Mouse (Mus musculus): ENCODE results near the gene Rps12. TPM values are rescaled to one million over a fixed set of nuclear protein-coding genes. Genes with fewer than 3 reads are reported as not detected.
"Not testable (repeated sequence)": the region's sequence is repeated elsewhere in the genome, so short reads cannot be mapped to it uniquely, and the experiment has no call there.

Gene Rps12
- total RNA-seq, 2 experiments from 2014 or later: 181 to 221 TPM

DNA sequence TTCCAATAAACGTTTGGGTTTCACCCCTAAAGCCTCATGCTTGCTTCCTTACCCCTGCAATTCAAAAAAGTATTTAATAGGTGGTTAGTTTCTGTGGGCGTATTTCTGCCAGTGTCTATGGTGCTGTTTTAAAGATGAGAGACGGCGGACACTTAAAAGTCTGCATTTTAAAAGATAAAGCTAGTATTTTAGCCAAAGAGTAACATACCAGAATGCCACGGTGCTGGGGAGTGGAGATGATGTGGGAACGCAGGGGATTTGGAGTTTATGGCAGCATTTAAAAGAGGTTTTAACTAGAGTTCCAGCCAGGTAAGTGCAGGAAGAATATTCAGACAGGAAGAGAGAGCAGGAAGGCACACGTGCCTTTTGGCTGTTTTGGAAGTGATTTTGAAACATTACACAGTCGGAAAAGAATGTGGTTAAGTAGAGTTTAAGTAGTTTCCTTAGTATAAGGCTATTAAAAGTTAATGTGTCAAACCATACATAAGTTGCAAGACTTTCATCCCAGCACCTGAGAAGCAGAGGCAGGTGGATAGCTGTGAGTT is 1.1 kb upstream of the Rps12 start:
- intact Hi-C loops (cut with DNase I): loop anchor here (5.0 to 10.0 kb wide), 2 partner anchors 1056 to 1083 kb away; partner anchors contain the start of gene Tbpl1
- DNase-seq (ENCODE audit: low spot score in 2 of 2): no peak

DNA sequence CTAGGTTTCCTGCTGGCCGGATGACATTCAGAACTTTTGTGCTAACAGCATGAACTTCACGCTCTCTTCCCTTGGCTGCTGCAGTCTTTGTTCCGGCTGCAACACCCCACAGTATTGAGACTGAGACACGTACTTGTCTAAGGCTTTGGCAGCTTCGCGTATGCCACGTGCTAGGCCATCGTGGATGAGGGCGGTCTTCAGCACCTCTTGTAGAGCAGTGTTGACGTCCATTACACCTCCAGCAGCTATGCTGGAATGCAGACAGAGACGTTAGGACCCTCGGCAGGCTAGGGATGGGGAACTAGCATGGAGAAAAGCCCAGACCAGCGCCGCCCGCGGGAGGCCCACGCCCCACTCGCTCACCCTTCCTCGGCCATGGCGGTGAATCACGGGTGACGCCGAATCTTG is 440 bp downstream of the Rps12 start:
- not testable (repeated sequence) for DNase-seq (ENCODE audit: low spot score in 2 of 2)
- intact Hi-C loops (cut with DNase I): loop anchor here (1.0 to 10.0 kb wide), 3 partner anchors 10 to 1082 kb away; partner anchors contain the start of genes Slc18b1 and Tbpl1

DNA sequence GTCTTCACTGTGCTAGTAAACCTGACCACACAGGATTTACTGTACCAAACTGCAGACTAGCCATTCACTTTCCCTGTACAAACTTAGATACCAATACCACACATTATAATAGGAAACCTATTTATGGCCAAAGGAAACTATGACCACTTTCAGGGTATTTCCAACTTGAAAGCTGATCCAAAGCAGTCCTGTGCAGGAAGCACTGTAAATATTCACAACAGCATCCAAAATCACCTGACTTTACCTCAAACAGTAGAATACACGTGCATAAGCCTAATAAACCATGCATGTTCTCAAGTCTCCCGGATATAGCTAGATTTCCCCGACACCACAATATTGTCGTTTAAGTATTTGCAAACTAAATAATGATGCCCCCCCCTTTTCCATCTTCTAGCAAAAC is 1.0 kb downstream of the Rps12 start:
- intact Hi-C loops (cut with DNase I): loop anchor here (5.0 to 10.0 kb wide), 2 partner anchors 1054 to 1081 kb away; partner anchors contain the start of gene Tbpl1

DNA sequence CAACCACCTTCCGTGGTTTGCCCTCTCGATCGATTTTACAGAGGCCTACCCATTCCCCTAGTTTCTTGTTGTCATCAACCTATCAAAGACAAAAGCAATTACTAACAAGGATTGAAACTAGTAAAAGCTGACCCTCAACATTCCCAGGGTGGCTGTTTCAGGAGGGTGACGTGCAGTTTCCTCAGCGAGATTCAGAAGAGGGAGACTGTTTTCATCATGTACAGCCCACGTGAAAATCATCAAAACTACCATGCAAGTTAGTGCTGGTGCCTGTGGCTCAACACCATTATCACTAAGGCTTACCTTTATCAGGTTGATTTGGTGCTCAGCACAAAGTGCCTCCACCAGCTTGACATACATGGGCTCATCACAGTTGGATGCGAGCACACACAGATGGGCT is 1.5 kb downstream of the Rps12 start:
- intact Hi-C loops (cut with DNase I): loop anchor here (5.0 to 10.0 kb wide), 2 partner anchors 1053 to 1081 kb away; partner anchors contain the start of gene Tbpl1
- not testable (repeated sequence) for DNase-seq (ENCODE audit: low spot score in 2 of 2)

More for the DNA sequence above, 1.0 kb downstream of the Rps12 start:
- DNase-seq (ENCODE audit: low spot score in 2 of 2): no peak

DNA sequence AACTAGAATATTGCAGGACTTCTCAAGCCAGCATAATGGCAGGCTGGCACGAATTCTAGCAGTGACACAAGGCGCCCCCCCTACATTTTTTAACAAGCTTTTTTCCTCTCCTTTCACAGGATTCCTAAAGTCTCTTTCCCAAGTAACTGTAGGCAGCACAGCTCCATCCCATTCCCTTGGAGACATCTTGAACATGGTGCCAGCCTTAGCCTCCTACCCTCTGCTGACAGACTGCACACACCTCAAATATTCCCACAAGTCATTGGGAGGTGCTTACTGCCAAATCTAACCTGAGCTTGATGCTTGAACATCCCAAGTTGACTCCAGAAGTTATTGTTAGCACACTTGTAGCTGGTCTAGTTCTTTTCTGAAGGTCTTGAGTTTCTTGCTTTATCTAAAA is 3.0 kb downstream of the Rps12 start:
- DNase-seq (ENCODE audit: low spot score in 2 of 2): no peak
- intact Hi-C loops (cut with DNase I): loop anchor here (10.0 kb wide), 1 partner anchor 1079 kb away; no protein-coding TSS in a partner anchor

DNA sequence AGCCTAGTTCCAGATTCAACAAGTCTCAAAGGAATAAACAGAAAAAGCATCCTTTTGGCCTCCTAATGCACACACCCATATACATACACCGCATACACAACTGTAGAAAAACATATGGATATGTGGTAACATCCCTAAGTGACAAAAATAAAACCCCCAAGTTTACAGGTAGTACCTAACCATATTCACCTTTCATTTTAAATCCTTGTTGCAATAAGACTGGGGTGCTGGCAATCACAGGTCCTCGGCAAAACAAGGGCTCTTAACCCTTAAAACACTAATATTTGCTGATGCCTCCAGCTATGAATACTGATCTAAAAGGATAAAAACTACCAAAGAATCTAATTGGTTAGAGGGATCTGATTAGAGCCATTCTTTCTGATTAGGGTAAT is 3.6 kb downstream of the Rps12 start:
- DNase-seq (ENCODE audit: low spot score in 2 of 2): no peak
- intact Hi-C loops (cut with DNase I): loop anchor here (10.0 kb wide), 1 partner anchor 1079 kb away; no protein-coding TSS in a partner anchor

DNA sequence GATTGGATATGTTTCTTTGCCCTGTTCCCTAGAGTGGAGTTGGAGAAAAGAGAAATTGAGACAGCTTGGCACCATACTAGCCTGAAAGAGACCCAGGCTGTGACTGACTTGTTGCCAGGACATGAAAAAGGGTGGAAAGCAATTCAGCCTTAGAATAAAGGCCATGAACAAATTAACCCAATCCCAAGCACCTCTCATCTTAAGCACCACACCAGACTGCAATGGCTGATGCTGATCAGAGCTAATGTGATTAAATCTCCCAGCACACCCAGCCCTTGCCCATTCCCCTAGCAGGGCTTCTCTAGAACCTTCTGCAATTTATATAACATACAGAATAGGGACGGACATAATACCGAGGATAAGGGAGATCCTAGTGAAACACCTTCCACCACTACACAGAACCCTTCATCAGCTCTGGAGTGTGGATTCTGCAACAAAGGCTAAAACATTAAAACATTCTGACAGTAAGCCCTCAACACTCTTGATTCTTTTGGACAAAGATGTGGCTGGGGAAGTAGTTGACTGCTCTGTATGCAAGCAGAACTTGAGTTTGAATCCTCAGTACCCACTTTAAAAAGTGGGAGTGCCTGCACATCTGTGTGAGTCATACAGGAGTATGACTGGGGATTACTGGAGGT is 4.1 kb downstream of the Rps12 start:
- intact Hi-C loops (cut with DNase I): loop anchor here (10.0 kb wide), 1 partner anchor 1078 kb away; no protein-coding TSS in a partner anchor
- no peak for DNase-seq (ENCODE audit: low spot score in 2 of 2)

DNA sequence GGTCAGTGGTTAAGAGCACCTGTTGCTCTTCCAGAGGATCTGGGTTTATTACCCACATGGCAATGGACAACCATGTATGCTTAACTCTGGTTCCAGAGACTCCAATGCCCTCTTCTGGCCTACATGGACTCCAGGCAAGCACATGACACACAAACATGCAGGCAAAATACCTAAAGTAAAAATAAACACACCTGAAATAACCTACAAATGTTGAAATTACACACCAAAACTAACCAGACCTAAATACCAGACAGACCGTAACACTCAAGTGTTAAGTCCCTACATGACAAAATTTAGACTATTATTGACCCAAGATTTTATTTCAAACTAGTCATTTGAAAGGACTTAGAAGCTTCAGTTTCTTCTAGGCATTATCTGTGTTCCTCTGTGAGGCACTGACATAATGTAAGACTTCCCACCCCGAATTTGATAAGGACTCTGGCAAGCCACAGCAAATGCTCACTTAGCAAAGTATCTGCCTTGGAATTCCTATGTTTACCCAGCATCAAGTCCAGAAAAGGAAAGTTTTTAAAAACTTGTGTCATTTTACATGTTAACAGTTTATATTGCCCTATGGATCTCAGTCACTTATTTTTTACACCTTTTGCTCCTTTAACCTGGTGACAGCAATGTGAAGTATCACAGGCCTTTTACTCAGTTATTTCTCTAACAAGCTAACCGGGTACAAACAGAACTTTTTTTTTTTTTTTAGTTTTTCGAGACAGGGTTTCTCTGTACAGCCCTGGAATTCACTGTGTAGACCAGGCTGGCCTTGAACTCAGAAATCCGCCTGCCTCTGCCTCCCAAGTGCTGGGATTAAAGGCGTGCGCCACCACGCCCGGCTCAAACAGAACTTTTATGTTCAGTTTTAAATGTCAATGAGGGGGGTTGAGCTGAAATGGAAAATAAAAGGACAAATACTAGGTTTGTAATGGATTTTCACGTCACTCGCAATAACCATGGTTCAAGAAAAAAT is 5.0 kb downstream of the Rps12 start:
- intact Hi-C loops (cut with DNase I): loop anchor here (10.0 kb wide), 1 partner anchor 1077 kb away; no protein-coding TSS in a partner anchor
- no peak for DNase-seq (ENCODE audit: low spot score in 2 of 2)

DNA sequence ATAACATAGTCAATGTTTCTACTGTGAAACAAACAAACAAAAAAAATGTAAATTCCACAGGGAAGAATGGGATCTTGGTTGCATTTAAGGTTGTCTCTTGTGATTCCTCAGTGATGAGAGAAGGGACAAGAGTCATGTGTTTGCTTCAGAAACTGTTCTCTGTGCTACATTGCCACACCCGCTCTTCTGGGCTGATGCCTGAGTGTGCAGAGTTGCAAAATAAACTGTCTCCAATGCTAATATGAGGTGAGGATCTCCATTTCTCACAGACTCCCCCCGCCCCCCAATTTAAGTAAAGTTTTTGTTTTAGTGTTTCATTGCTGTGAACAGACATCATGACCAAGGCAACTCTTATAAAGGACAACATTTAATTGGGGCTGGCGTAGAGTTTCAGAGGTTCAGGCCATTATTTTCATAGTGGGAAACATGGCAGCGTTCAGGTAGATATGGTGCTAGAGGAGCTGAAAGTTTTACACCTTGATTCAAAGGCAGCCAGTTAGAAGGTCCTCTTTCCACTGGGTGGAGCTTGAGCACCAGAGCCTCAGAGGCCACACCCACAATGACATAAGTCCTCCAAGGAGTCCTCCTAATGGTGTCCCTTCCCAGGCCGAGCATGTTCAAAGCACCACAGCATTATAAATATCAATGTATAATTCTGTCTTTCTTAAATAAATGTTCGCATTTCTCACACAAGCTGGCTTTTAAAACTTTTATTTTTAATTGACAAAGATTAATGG is 6.4 kb downstream of the Rps12 start:
- no peak for DNase-seq (ENCODE audit: low spot score in 2 of 2)
- intact Hi-C loops (cut with DNase I): loop anchor here (10.0 kb wide), 1 partner anchor 1076 kb away; no protein-coding TSS in a partner anchor

DNA sequence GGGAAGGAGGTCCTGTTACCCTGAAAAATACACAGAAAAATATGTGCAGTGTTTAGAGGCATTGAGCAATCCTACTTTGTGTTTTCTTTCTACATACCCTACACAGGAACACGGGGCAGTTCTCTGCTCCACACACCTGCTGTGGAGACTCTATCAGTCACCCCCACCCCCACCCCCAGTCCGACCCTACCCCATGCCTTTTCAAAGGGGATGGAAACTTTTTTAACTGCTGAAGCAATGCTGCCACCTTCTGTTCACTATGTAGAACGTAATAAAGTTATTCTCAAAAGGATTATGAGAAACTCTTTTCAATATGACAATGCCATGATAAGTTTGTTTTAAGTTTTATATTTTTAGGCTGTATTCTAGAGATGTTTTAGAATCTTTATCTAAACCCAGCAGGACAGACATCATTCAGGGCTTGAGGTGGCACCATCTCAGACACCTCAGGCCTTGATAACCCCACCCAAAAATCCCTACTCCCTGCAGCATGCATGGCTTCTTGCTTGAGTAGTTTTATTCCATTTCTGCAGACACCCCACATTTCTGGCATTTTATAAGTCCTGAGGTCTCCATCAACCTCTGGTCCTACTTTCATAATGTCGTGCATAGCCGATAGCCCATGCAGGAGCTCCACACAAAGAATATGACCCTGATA is 9.7 kb downstream of the Rps12 start:
- no peak for DNase-seq (ENCODE audit: low spot score in 2 of 2)
- intact Hi-C loops (cut with DNase I): loop anchor here (1.0 to 5.0 kb wide), 3 partner anchors 165 to 691 kb away; no protein-coding TSS in a partner anchor

DNA sequence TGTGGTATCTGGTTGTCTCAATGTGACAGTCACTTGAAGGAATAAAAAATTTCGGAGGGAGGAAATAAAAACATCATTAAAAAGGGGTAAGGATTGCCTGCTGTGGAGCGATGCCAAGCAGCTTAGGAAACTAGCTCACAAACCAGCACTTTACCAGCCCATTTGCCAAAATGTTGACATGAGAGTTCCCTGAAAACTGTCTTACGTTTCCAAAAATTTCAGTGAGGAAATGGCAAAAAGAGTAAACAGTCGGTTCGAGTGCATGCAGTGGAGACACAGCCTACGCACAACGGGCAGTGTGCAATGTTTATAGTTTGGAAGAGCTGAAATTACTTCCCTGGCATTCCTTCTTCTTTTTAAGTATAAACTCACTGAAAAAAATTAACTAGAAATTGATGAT is 32.9 kb downstream of the Rps12 start:
- no peak for DNase-seq (ENCODE audit: low spot score in 2 of 2)
- intact Hi-C loops (cut with DNase I): no loop called here

Other genes with a start within 250 kb of the Rps12 start
- gene Slc18b1, start 9.7 kb upstream of the Rps12 start, total RNA-seq (2021): 10 to 100 TPM; 24.1 to 24.7 TPM
- gene Vnn3, start 64.2 kb upstream of the Rps12 start, total RNA-seq (2021): under 1 TPM in 1 of 2 experiments, not detected in 1; 0.25 TPM
- gene Vnn1, start 107.4 kb upstream of the Rps12 start, total RNA-seq (2021): under 1 TPM in 1 of 2 experiments, not detected in 1; 0.23 TPM
- gene Taar1, start 133.1 kb upstream of the Rps12 start, total RNA-seq (2021): not detected
- gene Taar2, start 151.3 kb upstream of the Rps12 start, total RNA-seq (2021): not detected
- gene Taar3, start 162.3 kb upstream of the Rps12 start, total RNA-seq (2021): not detected
- not detected for gene Taar4, start 173.2 kb upstream of the Rps12 start, total RNA-seq (2021)
- gene Taar5, start 183.4 kb upstream of the Rps12 start, total RNA-seq (2021): not detected
- not detected for gene Taar6, start 198.4 kb upstream of the Rps12 start, total RNA-seq (2021)
- not detected for gene Taar7a, start 206.2 kb upstream of the Rps12 start, total RNA-seq (2021)
- not detected for gene Taar7b, start 212.7 kb upstream of the Rps12 start, total RNA-seq (2021)
- gene Taar7d, start 239.9 kb upstream of the Rps12 start, total RNA-seq (2021): not detected